Mouse (Mus musculus) splenic B cell, adult 2 months (primary cell): ENCODE measurements at regions not wholly inside any gene's neighbourhood (a gene's known extent, or its start where the extent isn't known, plus 50 kb on each side); places are given as distances from the start of the nearest gene placed in this dataset.

ENCODE experiments used
- DNase-seq: peaks from one replicate; pipeline ENCODE4 v3.0.0-alpha.2; 2011; ENCODE audit warnings: low read depth, low spot score
- H3K27me3 ChIP-seq: 2 replicates; pipeline ENCODE4 v1.6.1; 2012; ENCODE audit warnings: mild to moderate bottlenecking, low read length, moderate library complexity, mixed read lengths; ENCODE audit not compliant: control insufficient read depth, poor library complexity, insufficient read depth, severe bottlenecking
- H3K36me3 ChIP-seq: 2 replicates; pipeline ENCODE4 v1.6.1; 2012; ENCODE audit warnings: mild to moderate bottlenecking, low read length, moderate library complexity, mixed read lengths; ENCODE audit not compliant: control insufficient read depth, poor library complexity, insufficient read depth, severe bottlenecking

- H3K36me3 ChIP-seq, result no peaks in the 10 kb centered on the region
- no peaks in the 10 kb centered on the region for H3K27me3 ChIP-seq
- DNase-seq, result no peak
Measured at GRCm38 (mm10) chr13:84368225-84368624, 146.1 kb downstream of the Tmem161b start.

DNA sequence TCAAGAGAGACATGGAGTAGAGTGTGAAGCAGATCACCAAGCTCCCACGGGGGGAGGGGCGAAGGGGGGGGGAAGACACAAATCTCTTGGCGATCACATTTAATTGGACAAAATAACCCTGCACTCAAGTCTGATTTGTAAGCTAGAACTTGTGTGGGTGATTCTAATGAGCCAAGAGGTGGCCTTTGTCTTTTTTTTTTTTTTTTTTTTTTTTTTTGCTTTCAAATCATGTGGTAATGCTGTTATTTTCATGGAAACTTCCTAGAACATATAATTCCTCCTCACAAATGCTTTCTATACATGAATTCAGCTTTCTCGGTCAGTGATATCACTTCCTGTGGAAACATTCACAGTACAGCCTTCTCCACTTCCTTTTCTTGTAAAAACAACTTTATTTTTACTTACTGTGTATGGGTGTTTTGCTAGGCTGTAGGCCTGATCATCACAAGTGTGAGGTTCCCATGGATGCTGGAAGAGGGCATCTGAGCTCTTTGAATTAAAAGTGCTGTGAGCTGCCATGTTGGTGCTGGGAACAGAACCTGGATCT lies 152.7 kb downstream of the Tmem161b start:
- Histone ChIP-seq H3K27me3 (no peaks in the 10 kb centered on the region), H3K36me3 (no peaks in the 10 kb centered on the region)
- DNase-seq, result peak; percentile 4

DNA sequence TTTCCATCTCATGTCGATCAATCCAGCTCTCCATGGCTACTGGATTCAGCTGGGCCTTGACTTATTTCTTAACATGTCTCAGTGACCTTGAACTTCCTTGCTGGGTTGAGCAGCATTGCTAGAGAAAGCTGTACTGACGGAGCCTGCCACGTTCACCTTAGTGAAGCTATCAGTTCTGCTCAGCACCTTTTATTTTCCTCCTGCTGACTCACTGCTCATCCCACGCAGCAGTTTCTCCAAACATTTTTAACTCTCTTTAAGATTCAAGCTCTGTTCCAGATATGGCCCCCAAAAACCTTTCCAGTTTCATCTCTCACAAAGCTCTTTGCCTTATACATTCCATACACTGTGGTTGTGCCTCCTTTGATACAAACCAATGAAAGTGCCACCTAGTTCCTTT lies 153.8 kb downstream of the Tmem161b start:
- no peaks in the 10 kb centered on the region for H3K27me3 ChIP-seq
- DNase-seq, result no peak
- H3K36me3 ChIP-seq, result no peaks in the 10 kb centered on the region

GRCm38 (mm10) chr13:84378553-84379332 lies 156.6 kb downstream of the Tmem161b start:
- no peak for DNase-seq
- Histone ChIP-seq H3K27me3 (no peaks in the 10 kb centered on the region), H3K36me3 (no peaks in the 10 kb centered on the region)

GRCm38 (mm10) chr13:84391554-84391953 lies 169.5 kb downstream of the Tmem161b start:
- no peaks in the 10 kb centered on the region for H3K36me3 ChIP-seq
- no peaks in the 10 kb centered on the region for H3K27me3 ChIP-seq
- DNase-seq, result no peak

- no peak for DNase-seq
- Histone ChIP-seq H3K36me3 (no peaks in the 10 kb centered on the region), H3K27me3 (no peaks in the 10 kb centered on the region)
Measured at GRCm38 (mm10) chr13:84398476-84399344, 176.6 kb downstream of the Tmem161b start.

DNA sequence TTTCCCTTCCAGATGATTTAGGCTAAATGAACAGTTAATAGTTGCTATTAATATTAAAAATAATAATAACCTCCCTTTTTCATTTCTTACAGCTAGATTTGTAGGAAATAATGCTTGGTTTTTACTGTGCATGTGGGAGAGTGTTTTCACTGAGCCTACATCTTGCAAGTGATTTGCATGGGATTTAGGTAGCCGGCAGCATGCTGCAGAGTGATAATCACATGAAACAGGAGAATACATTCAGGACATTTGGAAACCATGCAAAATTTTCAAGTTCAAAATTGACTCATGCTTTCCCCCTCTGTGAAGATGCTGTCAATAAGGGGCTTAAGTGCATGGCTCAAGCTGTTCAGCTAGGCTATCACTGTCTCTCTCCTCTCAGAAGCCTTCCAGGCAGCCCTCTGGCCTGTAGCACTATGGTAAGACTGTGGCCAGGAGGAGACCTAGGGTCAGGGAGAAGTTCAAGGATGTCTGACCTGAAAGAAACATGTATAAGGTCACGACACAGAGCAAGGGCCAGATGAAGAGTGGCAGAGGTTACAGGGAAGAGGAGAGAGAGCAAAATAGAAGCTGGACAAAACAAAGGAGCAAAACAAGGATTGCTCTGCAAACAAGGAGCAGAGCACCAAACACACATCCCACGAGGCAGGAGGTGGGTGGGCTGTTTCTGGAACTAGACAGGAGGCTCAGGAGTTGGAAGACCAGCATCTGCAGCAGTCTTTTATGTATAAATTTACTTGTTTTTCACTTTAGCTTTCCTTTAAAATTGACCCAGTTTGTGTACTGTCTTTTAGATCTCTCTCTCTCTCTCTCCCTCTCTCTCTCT lies 177.5 kb downstream of the Tmem161b start:
- Histone ChIP-seq H3K36me3 (no peaks in the 10 kb centered on the region), H3K27me3 (no peaks in the 10 kb centered on the region)
- no peak for DNase-seq

DNA sequence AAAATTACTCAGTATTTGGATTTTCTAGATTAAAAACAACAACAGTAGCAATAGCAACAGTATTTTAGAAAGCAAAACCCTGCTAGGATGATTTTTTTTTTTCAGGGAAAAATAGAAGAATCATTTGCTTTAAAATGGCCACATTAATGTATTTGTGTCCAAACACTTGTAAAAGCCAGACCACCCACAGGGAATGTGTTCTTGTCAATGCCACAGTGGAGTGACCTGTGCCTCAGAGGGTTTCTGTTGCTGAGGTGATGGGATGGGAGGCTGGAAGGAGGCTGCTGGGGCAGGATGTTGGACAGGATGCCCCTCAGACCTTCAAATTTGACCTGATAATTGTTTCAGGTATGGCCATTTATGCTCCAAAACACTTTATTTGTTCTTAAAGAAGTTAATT lies 178.9 kb downstream of the Tmem161b start:
- Histone ChIP-seq H3K36me3 (no peaks in the 10 kb centered on the region), H3K27me3 (no peaks in the 10 kb centered on the region)
- DNase-seq, result no peak

DNA sequence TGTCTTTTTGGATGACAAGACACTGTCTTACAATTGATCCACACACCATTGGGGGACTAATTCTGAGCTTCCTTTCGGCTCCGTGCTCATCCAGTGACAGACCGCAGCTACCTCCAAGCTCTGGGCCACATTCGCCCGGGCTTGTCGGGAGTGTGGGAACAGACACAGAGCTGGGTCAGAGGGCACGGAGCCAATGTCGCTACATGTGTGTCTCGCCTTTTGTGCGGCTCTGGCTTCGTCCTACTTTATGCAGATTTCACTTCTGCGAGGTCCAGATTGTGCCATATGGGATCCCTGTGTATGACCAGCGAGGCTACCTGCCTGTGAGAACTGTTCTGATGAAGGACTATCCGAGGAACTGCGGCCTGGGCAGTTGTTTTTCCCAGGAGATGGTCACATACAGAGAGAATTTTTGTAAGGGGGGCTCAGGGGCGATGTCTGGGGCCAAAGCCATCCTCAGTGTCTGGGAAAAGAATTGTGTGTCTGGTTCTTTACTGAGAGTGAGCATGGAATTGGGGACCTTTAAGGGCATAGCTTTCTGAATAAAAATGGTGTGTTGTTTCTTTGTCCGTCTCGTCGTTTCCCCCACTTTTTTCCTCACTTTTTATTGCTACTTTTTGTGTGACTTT lies 182.6 kb downstream of the Tmem161b start:
- H3K27me3 ChIP-seq, result no peaks in the 10 kb centered on the region
- no peak for DNase-seq
- H3K36me3 ChIP-seq, result no peaks in the 10 kb centered on the region

DNA sequence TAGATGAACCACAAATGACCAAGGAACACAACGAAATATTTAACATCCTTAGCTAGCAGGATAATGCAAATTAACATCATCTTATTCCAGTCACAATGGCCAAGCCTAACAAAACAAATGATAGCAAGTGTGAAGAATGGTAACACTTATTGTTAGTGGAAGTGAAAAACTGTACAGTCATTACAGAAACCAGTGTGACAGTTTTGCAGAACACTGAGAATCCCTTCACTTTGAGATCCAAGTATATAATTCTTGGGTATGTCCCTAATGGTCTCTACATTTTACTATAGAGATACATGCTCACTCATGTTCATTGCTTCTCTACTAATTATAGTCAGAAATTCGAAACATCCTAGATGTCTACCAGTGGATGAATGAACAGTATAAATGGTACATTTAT lies 212.3 kb downstream of the Tmem161b start:
- Histone ChIP-seq H3K27me3 (no peaks in the 10 kb centered on the region), H3K36me3 (no peaks in the 10 kb centered on the region)
- DNase-seq, result no peak

DNA sequence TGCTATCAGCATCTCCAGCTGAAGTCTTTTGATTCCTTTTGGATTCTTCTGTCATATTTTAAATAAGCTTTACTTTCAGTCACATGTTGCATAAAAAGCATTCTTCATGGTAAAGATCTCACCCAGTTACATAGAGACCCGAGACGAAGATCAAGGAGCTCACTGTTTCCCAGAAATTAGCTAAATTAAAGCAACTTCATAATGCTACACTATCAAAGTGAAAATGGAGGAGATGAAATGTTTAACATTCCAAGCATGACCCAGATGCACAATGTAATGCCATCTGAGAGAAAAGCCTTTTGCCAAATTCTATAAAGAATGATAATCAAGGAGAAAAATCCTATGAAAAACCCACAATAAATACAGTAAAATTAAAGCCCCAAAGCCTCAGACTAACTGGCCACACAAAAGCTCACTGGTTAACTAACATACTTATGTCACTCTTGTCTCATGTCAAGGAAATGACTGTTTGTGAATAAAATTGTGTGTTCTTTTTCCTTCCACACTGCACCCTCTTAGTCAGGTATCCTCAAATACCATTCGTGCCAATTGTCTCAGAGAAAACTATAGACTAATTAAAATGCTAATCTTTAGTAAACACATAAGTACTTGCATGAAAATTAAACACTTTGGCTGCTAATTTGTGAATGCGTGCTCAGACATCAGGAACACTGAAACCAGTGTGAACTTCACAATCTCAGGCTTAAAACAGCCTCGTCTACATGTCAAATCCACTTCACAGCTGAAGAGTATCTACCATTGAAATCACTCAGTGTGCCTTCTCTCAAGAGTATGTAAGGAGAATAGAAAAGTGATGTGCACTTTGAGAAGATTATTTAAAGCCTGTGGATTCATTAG lies 215.7 kb downstream of the Tmem161b start:
- DNase-seq, result no peak
- no peaks in the 10 kb centered on the region for H3K27me3 ChIP-seq
- H3K36me3 ChIP-seq, result no peaks in the 10 kb centered on the region

DNA sequence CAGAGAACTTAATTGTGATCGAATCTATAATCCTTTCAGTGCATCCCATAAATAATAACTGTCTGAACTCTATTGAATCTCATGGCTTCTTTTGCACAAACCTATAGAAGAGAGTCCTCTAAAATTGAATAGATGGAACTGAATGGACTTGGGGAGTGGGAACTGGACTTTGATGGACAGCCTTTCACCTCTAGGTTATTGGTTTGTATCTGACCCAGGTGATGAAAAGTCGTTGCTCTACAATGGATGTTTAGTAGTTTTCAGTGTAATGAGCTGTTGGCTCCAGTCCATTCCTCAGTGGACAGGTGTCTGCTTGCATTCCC lies 216.3 kb downstream of the Tmem161b start:
- no peak for DNase-seq
- H3K27me3 ChIP-seq, result no peaks in the 10 kb centered on the region
- no peaks in the 10 kb centered on the region for H3K36me3 ChIP-seq

DNA sequence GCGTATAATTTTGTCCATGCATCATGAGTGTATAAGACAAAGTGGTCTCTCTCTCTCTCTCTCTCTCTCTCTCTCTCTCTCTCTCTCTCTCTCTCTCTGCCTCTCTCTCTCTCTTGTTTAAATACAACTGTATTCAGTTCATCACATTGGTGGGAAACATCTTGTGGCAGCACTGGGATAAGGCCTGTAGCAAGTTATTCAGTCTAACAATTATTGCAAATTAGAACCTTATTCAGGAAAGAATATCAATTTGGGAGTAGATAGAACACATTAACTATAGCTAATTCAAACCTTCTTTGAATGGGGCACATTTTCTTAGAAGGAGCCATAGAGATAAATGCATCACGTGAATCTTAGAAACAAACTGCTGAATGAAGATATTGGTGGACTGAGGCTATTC lies 226.4 kb downstream of the Tmem161b start:
- Histone ChIP-seq H3K27me3 (no peaks in the 10 kb centered on the region), H3K36me3 (no peaks in the 10 kb centered on the region)
- no peak for DNase-seq
